Mouse (Mus musculus) thymus, postnatal 36 days (tissue): ENCODE data around the gene Vps45.

Experiments used
- DNase-seq, 2 experiments: peaks; one replicate each; pipeline ENCODE4 v3.0.0; 2022; ENCODE audit warnings: mixed read lengths in 2 of 2

Vps45 gene

DNA sequence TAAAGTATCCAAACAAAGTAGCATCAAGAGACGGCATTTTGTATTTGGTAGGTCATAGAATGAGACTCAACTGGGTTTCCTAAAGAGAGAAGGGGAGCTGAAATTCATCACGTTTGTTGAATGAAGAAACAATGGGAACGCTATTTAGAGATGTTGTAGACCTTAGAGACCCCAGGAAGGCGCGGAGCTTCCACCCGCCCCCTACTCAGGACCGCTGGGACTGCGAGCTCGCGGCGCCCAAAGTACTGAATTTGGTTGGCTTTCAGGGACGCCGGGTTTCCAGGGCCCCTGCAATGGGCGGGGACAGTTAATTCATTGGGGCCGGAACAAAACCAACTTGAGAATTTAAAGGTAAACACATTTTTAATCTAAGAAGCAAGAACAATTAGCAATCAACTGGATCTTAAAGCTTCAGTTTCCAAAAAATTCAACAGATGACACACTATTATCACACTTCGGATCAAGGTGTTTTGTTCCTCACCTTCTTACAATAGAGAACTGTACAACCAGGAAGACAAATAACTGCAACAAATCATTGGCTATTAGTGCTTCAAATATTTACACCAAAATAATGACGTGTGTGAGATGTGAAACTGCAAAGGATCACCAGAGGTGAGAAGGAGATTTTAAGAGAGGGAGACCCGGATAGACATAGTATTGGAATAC, at the start of gene Vps45:
Gene Vps45, minus strand, starts transcription at position 236 of the 666 bp plus-strand sequence.
- peak; percentile 67 to 74 for DNase-seq

DNA sequence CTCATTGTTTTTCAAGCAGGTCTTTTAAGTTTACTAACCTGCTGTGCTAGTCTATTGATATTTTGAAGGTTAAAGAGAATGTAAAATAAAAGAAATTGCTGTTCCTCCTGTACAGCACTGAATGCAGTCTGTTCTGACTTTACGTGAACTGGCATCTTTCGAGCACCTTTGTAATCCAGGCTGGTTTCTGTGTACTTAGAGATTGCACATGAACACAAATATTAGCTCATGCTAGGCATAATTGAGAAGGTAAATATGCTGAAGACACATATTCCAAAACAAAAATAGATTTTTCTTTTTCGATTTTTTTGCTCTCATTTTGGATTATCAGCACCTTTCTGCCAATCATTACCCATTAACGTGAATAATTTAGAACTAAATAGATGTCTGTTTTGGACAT, 47.9 kb upstream of the Vps45 start:
- DNase-seq = no peak

DNA sequence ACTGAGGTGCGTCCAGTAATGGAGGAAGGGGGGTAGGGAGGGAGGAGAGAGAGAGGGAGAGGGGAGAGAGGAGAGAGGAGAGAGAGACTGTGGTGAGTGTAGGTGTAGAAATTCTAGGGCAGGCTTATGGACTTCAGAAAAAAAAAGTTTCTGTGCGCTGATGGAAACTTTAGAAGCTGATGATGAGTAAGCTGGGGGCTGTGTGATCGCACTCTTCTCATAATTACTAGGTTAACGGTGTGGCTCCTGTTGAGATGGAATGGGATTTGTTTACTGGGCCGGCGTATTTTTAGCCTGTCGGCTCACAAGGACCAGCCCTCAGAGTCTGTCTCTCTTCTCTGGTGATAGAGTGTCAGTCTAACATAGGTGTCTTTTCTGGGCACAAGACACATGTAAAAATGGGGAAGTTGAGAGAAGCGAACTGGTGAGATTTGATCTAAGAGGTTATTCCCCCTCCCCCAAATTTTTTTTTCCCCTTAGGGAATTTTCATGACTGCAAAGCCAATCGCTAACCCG, 47.0 kb upstream of the Vps45 start:
- no peak for DNase-seq

DNA sequence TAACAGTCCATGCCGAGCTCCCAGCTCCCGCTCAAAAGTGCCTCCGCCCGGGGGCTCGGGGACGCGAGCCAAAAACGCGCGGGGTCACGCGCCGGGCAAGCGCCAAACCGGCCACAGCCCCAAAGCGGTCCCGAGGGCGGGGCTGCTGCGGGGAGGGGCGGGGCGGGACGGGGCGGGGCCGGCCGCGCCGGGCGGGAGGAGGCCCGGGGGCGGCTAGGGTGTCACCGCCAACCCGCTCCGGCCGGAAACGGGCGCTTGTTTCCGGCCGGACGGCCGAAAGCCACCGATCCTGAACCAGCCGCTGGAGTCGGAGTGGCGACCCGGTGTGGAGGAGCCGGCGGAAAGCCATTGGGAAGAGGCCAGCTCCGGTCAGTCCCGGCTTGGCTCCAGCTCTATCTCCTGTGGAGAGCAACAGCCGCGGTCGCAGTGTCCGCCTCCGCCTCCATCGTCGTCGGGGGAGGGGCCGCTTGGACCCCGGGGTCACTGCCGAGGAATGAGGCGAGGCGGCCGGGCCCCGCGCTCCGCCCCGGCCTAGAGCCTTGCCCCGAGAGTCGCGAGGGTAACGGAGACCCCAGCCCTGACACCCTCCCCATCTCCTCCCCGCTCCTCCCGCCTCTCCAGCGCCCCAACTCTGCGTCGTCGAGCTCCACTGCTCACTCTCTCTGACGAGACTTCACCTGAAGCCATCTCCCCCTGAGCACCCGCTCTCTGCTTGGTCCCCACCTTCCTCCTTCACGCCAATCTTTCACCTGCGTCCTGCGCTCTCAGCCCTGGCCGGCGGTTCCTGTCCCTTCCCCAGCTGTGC, 46.2 kb upstream of the Vps45 start, which contains the start of gene Otud7b:
Gene Otud7b, plus strand, starts transcription at position 267 of the 805 bp plus-strand sequence.
- DNase-seq = peak; percentile 69 to 70

DNA sequence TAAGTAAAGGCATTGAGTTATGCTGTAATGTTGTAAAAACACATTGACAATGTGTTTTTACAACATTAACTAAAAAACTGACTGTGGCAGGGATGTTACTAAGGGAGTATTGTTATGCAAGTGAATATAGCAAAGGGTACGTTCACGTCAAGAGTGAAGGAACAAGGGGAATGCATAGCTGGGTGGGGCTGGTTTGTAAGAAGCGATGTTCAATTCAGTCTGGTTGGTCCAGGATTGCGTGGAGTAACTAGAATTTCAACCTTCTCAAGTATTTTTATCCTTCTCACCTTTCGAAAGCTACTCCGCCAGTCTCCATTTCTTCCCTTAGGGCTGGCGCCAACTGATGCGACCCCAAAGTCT, 45.6 kb upstream of the Vps45 start:
- DNase-seq = no peak

DNA sequence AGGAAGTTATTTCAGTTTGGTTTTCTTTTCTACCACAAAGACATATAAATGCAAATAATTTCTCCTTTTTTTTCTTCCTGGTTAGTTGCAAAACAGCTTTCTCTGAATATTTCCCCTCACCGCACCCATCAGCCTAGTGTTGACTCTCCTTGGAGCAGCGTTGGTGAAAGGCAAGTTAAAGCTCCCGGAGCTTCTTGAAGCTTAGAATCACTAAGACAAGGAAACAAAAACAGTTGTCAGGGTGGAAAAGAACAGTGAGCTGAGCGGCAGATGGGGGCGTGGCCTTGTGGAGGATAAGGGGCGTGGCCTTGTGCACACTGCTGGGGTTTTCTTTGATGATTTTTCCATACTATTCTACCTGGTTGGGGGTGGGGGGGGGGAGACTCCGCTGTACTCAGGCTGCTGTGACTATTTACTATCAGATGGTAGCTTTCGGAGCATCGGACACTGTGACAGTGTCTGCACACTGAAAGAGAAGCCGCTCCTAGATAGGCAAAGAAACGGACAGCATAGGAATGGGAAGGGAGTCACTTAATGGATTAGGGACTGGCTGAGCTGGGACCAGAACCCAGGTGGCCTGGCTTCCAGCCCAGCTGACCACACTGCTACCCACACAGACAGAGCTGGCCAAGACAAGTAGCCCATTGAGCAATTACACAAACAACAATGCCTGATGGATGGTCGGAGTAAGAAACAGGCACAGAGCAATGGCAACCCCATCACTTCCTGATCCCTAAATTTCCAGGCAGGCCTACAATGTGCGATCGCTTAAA, 44.0 kb upstream of the Vps45 start:
- peak; percentile 71 to 79 for DNase-seq

DNA sequence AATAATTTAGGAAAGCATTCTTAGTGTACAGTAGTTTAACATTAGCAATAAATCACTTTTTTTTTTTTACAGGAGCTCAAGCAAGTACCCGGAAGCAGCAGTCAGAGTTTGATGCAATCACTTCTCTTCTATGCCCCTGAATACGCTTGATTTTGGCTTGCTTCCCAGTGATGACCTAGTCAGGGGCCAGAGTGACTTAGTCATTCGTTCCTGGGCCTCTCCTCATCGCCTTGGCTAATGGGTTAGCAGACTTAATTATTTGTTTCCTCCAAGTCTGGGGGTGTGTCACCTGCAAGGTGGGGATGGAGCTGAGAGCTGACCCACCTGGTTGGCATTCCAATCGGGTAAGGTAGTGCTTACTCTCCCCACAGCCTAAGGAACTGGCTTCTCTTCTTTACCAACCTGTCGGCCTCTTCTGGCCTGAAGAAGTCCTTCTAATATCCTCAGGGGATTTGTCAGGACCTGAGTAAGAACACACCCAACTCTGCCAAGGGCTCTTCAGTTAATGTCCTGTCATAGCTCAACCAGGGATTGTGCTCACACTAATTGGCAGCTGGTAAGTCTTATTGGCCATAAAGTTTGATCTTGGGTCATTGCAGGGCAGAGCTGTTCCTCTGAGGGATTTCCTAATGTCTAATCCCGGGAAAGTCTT, 40.5 kb upstream of the Vps45 start:
- DNase-seq = no peak

DNA sequence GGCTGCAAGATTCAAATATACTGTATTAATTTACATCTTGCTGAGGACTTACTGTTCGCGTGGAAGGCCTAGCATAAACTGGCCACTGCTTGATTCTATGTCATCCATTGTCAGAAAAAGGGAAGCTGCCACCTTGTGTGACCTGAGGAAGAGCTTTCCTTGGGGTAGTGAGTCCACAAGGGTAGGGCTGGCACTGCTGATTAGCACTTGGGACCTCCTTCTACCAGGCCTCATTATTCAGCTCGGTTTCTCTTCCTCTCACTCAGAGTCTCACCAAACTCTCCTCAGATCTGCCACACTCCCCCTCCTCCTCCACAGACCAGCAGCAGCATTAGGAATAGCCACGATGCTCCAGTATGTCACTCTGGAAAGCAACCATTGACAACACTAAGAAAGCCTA, 39.9 kb upstream of the Vps45 start:
- no peak for DNase-seq

DNA sequence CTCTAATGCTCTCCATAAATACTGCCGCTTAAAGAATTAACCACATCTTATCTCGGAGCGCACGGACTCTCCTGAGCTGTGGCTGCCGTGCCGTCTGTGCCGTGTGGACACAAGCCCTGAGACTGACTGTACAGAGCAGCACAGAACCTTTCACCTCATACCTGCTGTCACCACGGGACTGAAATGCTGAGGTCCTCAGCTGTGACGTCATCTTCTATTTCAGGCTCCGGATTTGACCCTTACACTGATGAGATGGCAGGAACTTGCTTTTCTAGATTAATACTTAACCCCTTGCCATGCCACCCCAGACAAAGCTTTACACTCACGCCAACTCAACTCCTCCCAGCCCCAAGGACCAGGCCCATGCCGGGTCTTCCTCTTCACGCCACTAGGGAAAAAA, 35.9 kb upstream of the Vps45 start:
- DNase-seq = no peak

DNA sequence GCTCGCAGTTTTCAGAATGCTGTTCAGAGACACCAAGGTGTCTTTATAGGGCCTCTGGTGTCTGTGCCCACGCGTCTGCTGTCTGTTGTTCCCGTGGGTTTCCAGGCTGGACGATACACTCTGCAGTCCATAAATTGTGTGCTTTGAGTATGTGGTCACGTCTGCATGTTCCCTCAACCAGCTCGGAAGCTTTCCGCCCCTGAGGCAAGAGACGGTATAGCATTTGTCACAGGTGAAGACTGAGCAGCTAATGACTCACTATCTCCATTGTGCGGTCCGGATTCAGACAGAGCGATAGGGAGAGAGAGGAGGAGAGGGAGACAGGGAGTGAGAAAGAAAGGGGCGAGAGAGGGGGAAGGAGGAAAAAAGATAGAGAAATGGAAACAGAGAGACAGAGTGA, 35.2 kb upstream of the Vps45 start:
- DNase-seq = no peak

DNA sequence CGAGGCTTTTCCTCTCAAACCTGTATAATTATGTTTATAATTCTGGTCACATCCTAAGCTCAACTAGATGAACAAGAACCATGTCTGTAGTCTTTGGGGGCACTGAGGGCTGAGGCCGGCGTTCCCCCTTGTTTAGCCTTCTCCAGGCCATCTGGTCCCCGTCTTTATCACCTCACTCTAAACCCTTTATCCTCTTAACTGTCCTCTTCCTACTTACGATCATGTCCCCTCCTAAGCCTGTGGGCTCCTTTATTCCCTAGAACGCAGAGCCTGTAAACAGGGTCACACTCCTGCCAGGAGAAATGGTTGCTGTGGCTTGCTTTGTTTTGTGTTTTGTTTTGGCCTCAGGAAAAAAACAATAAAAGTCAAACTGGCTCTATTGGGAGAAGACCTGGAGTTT, 33.7 kb upstream of the Vps45 start:
- DNase-seq = no peak

DNA sequence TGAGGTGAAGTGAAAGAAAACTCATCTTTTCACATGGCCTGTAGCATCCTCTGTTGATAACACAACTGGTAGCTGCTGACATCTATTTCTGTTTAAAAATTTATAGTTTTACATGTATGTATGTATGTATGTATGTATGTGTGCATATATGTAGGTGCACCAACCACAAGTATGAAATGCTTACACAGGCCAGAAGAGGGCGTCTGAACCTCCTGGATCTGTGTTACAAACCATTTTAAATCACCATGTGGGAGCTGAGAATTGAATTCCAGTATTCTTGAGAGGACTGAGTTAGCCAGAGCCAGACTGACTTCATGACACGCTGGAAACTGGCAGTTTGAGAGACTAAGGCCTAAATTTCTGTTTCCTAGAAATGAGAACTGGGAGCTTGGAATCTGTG, 32.9 kb upstream of the Vps45 start:
- no peak for DNase-seq

DNA sequence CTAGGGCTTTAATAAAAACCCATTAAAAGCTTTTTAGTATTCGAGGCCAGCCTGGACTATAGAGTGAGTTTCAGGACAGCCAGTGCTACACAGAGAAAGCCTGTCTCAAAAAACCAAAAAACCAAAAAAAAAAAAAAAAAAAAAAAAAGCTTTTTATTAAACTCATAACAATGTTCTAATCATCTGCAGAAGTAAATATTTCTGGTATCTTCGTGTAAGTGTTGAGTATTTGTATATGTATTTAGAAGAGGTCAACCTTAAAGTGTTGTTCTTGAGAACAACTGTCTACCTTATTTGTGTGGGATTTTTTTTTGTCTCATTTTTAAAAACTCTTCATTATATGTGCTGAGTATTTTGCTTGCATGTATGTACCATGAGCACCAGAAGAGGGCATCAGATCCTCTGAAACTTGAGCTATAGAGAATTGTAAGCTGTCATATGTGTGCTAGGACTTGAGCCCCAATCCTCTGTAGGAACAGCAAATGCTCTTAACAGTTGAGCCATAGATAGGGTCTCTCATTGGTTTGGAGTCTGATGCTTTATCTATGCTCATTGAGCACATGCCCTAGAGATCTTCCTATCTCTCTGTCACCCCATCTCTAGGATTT, 31.7 kb upstream of the Vps45 start:
- no peak for DNase-seq

DNA sequence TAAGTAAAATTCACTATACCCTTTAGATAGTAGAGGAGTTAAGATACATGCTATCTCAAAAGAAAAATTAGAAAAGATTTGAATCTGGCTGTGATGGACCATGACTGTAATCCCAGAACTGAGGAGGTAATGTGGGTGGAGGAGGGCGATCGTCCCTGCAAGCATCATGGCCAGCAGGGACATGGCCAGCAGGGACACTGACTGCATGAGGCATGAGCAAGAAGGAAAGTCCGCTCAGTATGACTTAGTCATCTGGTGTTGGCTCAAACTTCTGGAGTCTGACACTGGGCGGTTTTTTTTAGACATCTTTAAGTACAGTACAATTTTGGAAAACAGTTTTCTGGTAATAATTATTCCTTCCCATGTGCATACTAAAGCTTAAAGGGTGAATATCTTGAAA, 29.5 kb upstream of the Vps45 start:
- no peak for DNase-seq

DNA sequence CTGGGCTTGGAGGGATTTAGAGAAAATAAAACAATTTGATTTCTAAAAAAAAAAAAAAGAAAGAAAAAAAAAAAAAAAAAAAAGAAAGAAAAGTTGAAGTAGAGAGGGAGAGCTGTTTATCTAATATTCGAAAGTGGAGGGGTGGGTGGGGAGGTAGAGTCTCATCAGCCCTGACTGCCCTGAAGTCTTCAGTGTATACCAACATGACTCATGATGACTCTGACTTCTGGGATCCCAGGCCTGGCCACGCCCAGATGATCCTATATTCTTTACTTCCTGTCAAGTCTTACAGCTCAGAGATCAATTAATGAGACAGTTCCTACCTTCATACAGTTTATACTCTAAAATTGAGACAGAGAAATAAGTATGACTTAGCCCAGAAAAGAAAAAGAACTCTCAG, 29.0 kb upstream of the Vps45 start:
- no peak for DNase-seq

DNA sequence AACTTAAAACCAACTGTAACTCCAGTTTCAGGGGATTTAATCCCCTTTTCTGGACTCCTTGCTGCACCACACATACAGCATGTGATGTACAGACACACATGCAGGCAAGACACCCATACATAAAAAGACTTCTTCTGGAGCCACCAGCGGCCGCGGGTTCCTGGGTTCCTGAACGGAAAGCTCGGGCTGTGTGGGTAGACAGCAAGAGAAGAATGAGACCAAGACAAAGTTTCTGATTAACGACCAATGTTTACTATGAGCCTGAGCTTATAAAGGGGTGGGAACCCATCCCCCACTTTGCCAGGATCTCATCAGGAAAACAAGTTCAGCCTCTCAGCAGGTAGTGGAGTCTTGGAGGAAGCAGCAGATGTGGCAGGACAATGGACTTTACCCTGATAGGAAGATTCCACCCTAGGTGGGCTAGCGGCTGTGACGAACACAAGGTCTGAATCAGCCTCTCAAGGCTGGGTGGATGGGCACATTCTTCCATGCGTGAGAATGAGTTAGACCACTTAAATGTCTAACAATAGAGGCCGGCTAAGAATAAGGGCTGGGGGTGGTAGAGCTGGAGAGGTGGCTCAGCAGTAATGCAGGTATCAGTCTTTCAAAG, 26.0 kb upstream of the Vps45 start:
- no peak for DNase-seq

DNA sequence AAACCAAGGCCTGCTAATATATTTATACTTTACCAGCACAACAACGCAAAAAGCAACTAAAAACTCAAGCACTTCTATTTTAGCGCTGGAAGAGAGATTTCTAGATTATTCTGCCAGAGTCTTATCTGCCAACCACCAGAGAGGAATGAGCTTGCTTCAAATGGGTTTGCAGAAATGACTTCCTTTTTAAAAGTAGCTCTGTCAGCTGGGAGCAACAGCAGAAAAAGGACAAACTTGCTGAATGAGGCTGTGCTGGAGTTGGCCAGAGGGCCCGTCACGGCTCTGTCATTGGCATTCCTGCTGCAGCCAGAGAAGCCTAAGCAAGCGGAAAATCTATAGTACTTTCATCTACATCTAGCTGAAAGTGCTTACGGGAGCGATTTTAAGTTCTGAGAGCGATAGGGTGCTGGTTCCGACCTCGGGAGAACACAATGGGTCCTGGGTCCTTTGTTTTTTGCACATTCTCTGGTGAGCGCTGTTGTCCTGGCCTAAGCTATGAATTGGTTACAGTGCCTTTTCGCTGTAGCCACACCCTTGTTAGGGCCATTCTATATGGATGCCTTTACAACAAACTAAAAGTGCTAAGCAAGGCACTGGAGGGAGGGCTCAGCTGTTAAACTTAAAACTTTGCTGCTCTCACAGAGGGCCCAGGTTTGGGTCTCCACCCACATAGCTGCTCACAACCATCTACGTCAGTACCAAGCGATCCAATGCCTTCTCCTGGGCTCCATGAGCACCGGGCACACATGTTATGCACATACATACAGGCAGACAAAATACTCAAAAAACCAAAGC, 24.6 kb upstream of the Vps45 start:
- no peak for DNase-seq

DNA sequence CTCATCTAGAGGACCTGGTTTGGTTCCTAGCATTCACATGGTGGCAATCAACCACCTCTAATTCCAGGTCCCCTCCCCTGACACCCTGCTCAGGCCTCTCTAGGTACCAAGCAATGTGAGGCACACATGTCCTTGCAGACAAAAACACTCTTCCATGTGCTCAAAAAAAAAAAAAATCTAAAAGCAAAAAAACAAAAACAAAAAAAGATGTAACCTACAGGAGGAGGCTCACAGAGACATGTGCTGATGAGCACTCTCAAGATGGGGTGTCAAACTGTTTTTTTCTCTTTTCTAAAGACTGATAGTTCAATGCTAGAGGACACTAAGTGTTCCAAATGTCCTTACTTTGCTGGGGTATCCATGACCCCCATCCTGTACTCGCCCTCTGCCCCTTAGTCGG, 23.8 kb upstream of the Vps45 start:
- DNase-seq = no peak

DNA sequence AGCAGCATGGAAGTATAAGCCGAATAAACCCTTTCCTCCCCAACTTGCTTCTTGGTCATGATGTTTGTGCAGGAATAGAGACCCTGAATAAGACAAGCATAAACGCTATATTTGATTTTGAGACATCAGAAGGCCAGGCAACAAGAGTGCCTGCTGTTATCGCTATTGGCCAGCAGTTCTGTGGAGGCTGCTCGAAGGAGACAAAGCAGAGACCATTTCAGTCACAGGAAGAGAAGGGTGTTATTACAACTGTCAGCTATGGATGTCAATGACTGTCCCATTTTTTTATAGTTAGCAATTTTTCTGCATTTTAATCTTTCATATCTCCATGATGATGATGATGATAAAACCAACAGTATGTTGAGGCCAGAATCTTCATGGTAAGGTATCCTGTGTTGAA, 23.4 kb upstream of the Vps45 start:
- DNase-seq = no peak

DNA sequence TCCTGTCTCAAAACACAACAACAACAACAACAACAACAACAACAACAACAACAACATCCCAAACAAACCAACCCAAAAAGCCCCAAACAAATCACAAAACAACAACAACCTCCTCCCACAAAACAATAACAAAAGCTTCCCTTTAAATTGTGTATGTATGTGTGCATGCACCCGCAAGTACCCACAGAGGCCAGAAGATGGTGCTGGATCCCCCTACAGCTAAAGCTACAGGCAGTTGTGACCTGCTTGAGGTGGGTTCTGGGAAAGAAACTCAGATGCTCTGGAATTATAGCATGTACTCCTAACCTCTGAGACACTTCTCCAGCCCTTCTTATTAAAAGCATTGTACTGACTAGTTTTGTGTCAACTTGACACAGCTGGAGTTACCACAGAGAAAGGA, 22.7 kb upstream of the Vps45 start:
- DNase-seq = peak; percentile 30 to 33

DNA sequence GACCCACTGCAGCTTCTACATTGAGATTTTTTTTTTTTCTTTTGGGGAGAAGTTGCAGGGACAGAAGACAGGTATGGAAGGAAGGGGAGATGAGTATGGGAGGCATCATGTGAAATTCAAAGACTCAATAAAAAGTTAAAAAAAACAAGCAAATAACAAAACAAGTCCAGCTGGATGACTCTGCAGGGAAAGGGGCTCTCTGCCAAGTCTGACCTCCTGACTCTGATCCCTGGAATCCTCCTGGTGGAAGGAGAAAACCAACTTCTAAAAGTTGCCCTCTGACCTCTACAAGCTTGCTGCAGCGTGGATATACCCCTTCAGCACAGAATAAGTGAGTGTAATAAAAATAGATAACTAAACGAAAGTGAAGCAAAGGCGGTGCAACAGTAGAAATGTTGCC, 20.4 kb upstream of the Vps45 start:
- no peak for DNase-seq
